14 mouse cellular contexts compared by ENCODE assay signal in the genomic region with DNA sequence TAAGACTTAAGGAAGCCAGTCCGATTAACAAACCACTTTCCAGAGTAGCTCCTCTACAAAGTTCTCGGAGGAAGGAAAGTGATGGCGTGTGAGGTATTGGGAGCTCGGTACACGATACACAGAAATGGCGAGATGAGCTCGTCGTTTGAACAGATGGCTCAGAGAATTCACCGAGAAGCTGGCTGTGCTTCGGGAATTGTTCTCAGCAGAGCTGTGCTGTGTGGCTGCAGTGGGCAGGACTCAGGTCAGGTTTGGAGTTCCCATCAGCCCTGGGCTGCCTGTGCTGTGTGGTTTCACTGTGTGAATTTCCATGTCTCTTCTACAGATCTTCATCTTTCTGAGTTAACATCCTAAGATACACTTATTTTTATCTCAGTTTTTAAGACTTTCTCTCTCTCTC.
DNase-seq lines count a peak whose midpoint lies in the region; ATAC-seq lines count a peak whose summit lies in the region.
"Had no signal": no experiment of that assay in that cellular context is flagged by ENCODE, and none has a peak within 500 bp of the region (broad histone marks: within the 10 kb centered on the region; RNA-seq: fewer than 3 reads in every experiment).

No protein-coding gene starts in this region.

- H3K9me3 ChIP-seq in forebrain, embryonic 13.5 days (replicated peaks) = no peaks in the 10 kb centered on the region
- no peaks in the 10 kb centered on the region for H3K9me3 ChIP-seq in forebrain, embryonic 12.5 days
- H3K9me3 ChIP-seq: limb, embryonic 13.5 days had no signal

- peaks cover 52% of the 10 kb centered on the region for H3K27me3 ChIP-seq in forebrain, embryonic 13.5 days
- peaks cover 70% of the 10 kb centered on the region for H3K27me3 ChIP-seq in forebrain, embryonic 12.5 days
- H3K27me3 ChIP-seq: limb, embryonic 13.5 days had no signal

- DNase-seq in layer of hippocampus, adult 9-11 months = peak; percentile 32
- no peak for DNase-seq in layer of hippocampus, postnatal 14 days (ENCODE audit: low spot score in 2 of 2)
- DNase-seq in right cerebral cortex, adult 2 months (ENCODE audit: low spot score in 2 of 2) = peak; percentile 36 to 45
- DNase-seq in right cerebral cortex, postnatal 4 days = no peak
- DNase-seq in ovary, postnatal 14 days (ENCODE audit: low spot score) = no peak
- no peak for DNase-seq in adrenal gland, postnatal 4 days (ENCODE audit: low spot score in 2 of 2)
- DNase-seq: adrenal gland, postnatal 10 days; cerebellum, adult 9-11 months; gastrocnemius, postnatal 25 days; kidney, adult 18-20 months; spleen, adult 18-20 months had no signal

- H3K4me1 ChIP-seq in forebrain, embryonic 13.5 days = peaks cover 38% of the 10 kb centered on the region
- H3K4me1 ChIP-seq in forebrain, embryonic 12.5 days = peaks cover 30% of the 10 kb centered on the region

- 40% methylated on average over 10 of the region's 10 CpGs for WGBS in forebrain, embryonic 13.5 days
- WGBS in forebrain, embryonic 12.5 days = 48% methylated on average over 10 of the region's 10 CpGs

- peak overlapping the region; percentile 22; the same call in 1 of the 2 replicates for H3K4me2 ChIP-seq in forebrain, embryonic 13.5 days
- no peak overlapping the region for H3K4me2 ChIP-seq in forebrain, embryonic 12.5 days

- H3K36me3 ChIP-seq in forebrain, embryonic 13.5 days (ENCODE audit: poor library complexity, severe bottlenecking) = peaks cover 5% of the 10 kb centered on the region
- H3K36me3 ChIP-seq in forebrain, embryonic 12.5 days (replicated peaks) = peaks cover 5% of the 10 kb centered on the region

- no peak for ATAC-seq in forebrain, embryonic 13.5 days
- no peak for ATAC-seq in forebrain, embryonic 12.5 days (ENCODE audit: low FRiP score)

- no peak overlapping the region for H3K9ac ChIP-seq in forebrain, embryonic 13.5 days
- H3K9ac ChIP-seq in forebrain, embryonic 12.5 days = no peak overlapping the region

- H3K4me3 ChIP-seq in forebrain, embryonic 13.5 days = no peak overlapping the region
- no peak overlapping the region for H3K4me3 ChIP-seq in forebrain, embryonic 12.5 days (replicated peaks)

- H3K27ac ChIP-seq in forebrain, embryonic 13.5 days = peak overlapping the region; percentile 74
- H3K27ac ChIP-seq in forebrain, embryonic 12.5 days = no peak overlapping the region
- H3K27ac ChIP-seq: limb, embryonic 13.5 days had no signal

Comparison
In these comparisons a context has a peak if more than half of its experiments do, and no peak if none do; other contexts are left out.
1. DNase-seq: peak in layer of hippocampus, adult 9-11 months (single experiment) and right cerebral cortex, adult 2 months (2 of 2); none in layer of hippocampus, postnatal 14 days (0 of 2), right cerebral cortex, postnatal 4 days (single experiment), ovary, postnatal 14 days (single experiment) and adrenal gland, postnatal 4 days (0 of 2).